Mouse (Mus musculus): ENCODE data around the gene Ube2t. TPM values are rescaled to one million over a fixed set of nuclear protein-coding genes. Genes with fewer than 3 reads are reported as not detected.

Ube2t gene
- 10.1 and 20.2 TPM in 2 replicates for polyA plus RNA-seq (2012; rRNA removed)

DNA sequence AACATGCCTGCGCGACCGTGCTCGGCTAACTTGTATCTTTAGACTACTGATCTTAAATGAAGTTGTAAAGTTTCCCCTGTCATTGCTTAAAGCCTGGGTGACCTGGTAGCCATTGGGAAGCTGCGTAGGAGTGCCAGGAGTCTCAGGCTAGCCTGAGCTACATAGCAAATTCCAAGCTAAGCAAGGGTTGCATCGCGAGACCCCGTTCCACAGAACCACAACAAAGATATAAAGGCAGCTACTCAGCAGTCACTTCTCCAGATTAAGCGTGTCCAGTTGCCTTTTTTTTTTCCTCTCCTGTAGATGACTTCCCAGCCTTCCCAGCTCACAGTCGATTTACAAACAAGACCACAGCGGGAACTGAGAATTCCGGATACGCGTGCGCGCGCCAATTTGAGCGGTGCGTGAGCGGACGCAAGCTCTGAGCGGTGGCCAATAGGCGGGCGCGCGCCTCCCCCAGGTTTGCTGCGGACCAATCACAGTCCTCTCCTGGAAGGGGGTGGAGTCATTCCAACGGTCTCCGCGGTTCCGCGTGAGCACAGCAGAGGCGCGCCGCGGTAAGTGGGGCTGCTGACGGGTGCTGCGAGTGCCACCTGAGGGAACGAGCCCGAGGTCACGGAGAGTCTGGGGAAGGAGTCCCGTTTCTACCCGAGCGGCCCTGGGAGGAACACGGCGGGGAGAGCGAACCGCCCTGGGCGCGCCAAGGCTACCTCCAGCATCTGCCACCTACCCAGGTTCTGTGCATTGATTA, at the start of gene Ube2t:
Gene Ube2t (plus strand): TSS at position 513 of the 751 bp plus-strand sequence.
- TF ChIP-seq POLR2A (IDR thresholded peaks at IDR 0.05; ENCODE audit: borderline replicate concordance, extremely low read depth, insufficient read depth, insufficient read length, poor library complexity, severe bottlenecking) = peak; percentile 54; the same call in 1 of the 2 replicates
- no peak for TF ChIP-seq CTCF (IDR thresholded peaks at IDR 0.05; ENCODE audit: borderline replicate concordance, extremely low read depth, insufficient read depth, insufficient read length)
- DNase-seq (ENCODE audit: low read depth) = peak; percentile 98

- TF ChIP-seq POLR2A (IDR thresholded peaks at IDR 0.05; ENCODE audit: borderline replicate concordance, extremely low read depth, insufficient read depth, insufficient read length, poor library complexity, severe bottlenecking) = no peak
- TF ChIP-seq CTCF (IDR thresholded peaks at IDR 0.05; ENCODE audit: borderline replicate concordance, extremely low read depth, insufficient read depth, insufficient read length) = no peak
- peak; percentile 20 for DNase-seq (ENCODE audit: low read depth)
These were observed 48.8 kb upstream of the Ube2t start for GRCm38 (mm10) chr1:134913535-134913934.

DNA sequence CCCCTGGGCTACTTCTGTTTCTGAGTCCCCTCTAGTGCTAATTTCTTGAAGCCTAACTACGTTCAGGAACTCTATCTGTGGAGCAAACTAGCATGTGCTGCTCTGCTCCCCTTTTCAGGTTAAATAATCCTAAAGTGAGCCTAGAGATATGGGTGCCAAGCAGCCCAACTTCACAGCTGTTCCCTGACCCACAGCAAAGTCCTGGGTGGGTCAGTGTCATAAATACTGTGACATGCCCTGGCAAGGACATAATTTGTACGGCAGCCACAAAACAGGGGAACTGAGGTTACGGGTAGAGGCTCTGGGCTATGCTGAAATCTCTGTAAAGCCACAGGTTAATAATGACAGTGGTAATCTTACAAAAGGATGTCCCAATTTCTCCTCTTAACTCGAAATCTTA, 46.9 kb upstream of the Ube2t start:
- no peak for DNase-seq (ENCODE audit: low read depth)
- TF ChIP-seq POLR2A (IDR thresholded peaks at IDR 0.05; ENCODE audit: borderline replicate concordance, extremely low read depth, insufficient read depth, insufficient read length, poor library complexity, severe bottlenecking) (no peak), CTCF (IDR thresholded peaks at IDR 0.05; ENCODE audit: borderline replicate concordance, extremely low read depth, insufficient read depth, insufficient read length) (no peak)

- TF ChIP-seq CTCF (IDR thresholded peaks at IDR 0.05; ENCODE audit: borderline replicate concordance, extremely low read depth, insufficient read depth, insufficient read length) (no peak), POLR2A (IDR thresholded peaks at IDR 0.05; ENCODE audit: borderline replicate concordance, extremely low read depth, insufficient read depth, insufficient read length, poor library complexity, severe bottlenecking) (no peak)
- no peak for DNase-seq (ENCODE audit: low read depth)
These were observed 43.4 kb upstream of the Ube2t start for GRCm38 (mm10) chr1:134919010-134919409.

GRCm38 (mm10) chr1:134932431-134932830, 29.9 kb upstream of the Ube2t start:
- no peak for DNase-seq (ENCODE audit: low read depth)

DNA sequence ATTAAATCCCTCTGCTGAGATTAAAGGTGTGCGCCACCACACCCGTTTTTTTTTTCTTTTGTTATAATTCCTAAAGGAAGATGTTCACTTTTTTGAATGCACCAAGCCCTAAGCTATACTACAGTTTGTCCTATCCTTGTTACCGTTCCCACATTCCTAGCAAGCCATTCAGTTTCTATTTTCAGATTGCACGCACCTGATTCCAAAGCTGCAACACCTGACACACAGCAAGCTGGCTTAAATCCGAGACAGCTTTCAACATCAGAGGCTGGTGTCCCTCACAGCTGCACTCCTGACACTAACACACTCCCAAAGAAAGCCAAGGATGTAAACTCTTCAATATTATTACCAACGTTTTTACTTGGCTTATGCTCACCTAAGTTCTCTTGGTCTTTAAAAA, 26.0 kb upstream of the Ube2t start:
- TF ChIP-seq POLR2A (IDR thresholded peaks at IDR 0.05; ENCODE audit: borderline replicate concordance, extremely low read depth, insufficient read depth, insufficient read length, poor library complexity, severe bottlenecking) = no peak
- TF ChIP-seq CTCF (IDR thresholded peaks at IDR 0.05; ENCODE audit: borderline replicate concordance, extremely low read depth, insufficient read depth, insufficient read length) = no peak
- no peak for DNase-seq (ENCODE audit: low read depth)

More at GRCm38 (mm10) chr1:134932431-134932830, 29.9 kb upstream of the Ube2t start:
- TF ChIP-seq POLR2A (IDR thresholded peaks at IDR 0.05; ENCODE audit: borderline replicate concordance, extremely low read depth, insufficient read depth, insufficient read length, poor library complexity, severe bottlenecking) = no peak
- no peak for TF ChIP-seq CTCF (IDR thresholded peaks at IDR 0.05; ENCODE audit: borderline replicate concordance, extremely low read depth, insufficient read depth, insufficient read length)

GRCm38 (mm10) chr1:134938233-134938632, 24.1 kb upstream of the Ube2t start:
- TF ChIP-seq POLR2A (IDR thresholded peaks at IDR 0.05; ENCODE audit: borderline replicate concordance, extremely low read depth, insufficient read depth, insufficient read length, poor library complexity, severe bottlenecking) (no peak), CTCF (IDR thresholded peaks at IDR 0.05; ENCODE audit: borderline replicate concordance, extremely low read depth, insufficient read depth, insufficient read length) (no peak)
- no peak for DNase-seq (ENCODE audit: low read depth)

DNA sequence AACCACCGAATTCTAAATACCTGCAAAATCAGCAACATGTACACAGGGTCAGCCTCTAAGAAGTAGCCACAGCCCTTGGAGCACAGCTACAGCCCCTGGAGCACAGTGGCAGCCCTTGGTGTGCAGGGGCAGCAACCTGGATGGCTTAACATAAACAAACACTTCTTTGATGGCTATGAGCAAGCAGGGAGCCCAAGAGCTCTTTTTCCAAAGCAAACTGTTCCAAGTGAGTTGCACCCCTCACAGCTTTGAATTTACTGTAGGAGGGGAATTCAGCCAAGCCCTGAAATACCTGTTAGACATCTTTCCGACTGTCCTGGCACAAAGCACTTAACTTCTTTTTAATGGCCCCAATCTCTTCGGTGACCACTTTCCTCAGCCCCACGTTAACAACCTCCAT, 21.5 kb upstream of the Ube2t start:
- DNase-seq (ENCODE audit: low read depth) = no peak
- no peak for TF ChIP-seq CTCF (IDR thresholded peaks at IDR 0.05; ENCODE audit: borderline replicate concordance, extremely low read depth, insufficient read depth, insufficient read length)
- no peak for TF ChIP-seq POLR2A (IDR thresholded peaks at IDR 0.05; ENCODE audit: borderline replicate concordance, extremely low read depth, insufficient read depth, insufficient read length, poor library complexity, severe bottlenecking)

DNA sequence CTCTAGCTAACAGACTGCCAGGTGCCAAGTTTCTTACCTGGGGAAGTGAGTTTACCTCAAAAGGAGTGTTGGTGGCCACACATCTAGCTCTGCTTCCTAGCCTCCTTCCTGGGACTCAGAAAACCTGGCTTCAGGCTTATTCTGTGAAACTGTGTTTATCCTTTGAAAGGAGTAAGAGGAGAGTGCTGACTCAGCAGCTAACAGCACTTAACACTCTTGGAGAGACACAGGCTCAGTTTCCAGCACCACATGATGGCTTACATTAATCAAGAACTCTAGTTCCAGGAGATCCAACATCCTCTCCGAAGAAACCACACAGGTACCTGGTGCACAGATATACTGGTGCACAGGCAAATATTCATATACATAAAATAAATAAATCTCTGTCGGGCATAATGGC, 19.5 kb upstream of the Ube2t start:
- TF ChIP-seq CTCF (IDR thresholded peaks at IDR 0.05; ENCODE audit: borderline replicate concordance, extremely low read depth, insufficient read depth, insufficient read length) (no peak), POLR2A (IDR thresholded peaks at IDR 0.05; ENCODE audit: borderline replicate concordance, extremely low read depth, insufficient read depth, insufficient read length, poor library complexity, severe bottlenecking) (no peak)
- no peak for DNase-seq (ENCODE audit: low read depth)

GRCm38 (mm10) chr1:134947590-134947989, 14.8 kb upstream of the Ube2t start:
- TF ChIP-seq CTCF (IDR thresholded peaks at IDR 0.05; ENCODE audit: borderline replicate concordance, extremely low read depth, insufficient read depth, insufficient read length) = no peak
- TF ChIP-seq POLR2A (IDR thresholded peaks at IDR 0.05; ENCODE audit: borderline replicate concordance, extremely low read depth, insufficient read depth, insufficient read length, poor library complexity, severe bottlenecking) = no peak
- DNase-seq (ENCODE audit: low read depth) = no peak

- TF ChIP-seq POLR2A (IDR thresholded peaks at IDR 0.05; ENCODE audit: borderline replicate concordance, extremely low read depth, insufficient read depth, insufficient read length, poor library complexity, severe bottlenecking) = no peak
- no peak for TF ChIP-seq CTCF (IDR thresholded peaks at IDR 0.05; ENCODE audit: borderline replicate concordance, extremely low read depth, insufficient read depth, insufficient read length)
- peak; percentile 35 for DNase-seq (ENCODE audit: low read depth)
These were observed 12.4 kb upstream of the Ube2t start for GRCm38 (mm10) chr1:134949946-134950345.

- TF ChIP-seq CTCF (IDR thresholded peaks at IDR 0.05; ENCODE audit: borderline replicate concordance, extremely low read depth, insufficient read depth, insufficient read length) (no peak), POLR2A (IDR thresholded peaks at IDR 0.05; ENCODE audit: borderline replicate concordance, extremely low read depth, insufficient read depth, insufficient read length, poor library complexity, severe bottlenecking) (no peak)
These were observed 7.2 kb upstream of the Ube2t start for GRCm38 (mm10) chr1:134955050-134955636.

More at GRCm38 (mm10) chr1:134955050-134955636, 7.2 kb upstream of the Ube2t start:
- DNase-seq (ENCODE audit: low read depth) = no peak

Data from brain, embryonic 14.5 days (tissue).